ENCODE assay signal across 21 mouse cellular contexts in genomic region chr7:89667570-89667969, GRCm38 (mm10). TPM values are rescaled to one million over a fixed set of nuclear protein-coding genes. Genes with fewer than 3 reads are reported as not detected.
"Had no signal": no experiment of that assay in that cellular context is flagged by ENCODE, and none has a peak within 500 bp of the region (broad histone marks: within the 10 kb centered on the region; RNA-seq: fewer than 3 reads in every experiment).

No protein-coding gene starts in this region.

- H3K27me3 ChIP-seq: intestine, embryonic 15.5 days; limb, embryonic 13.5 days; liver, embryonic 12.5 days; liver, embryonic 15.5 days; lung, embryonic 15.5 days; neural tube, embryonic 13.5 days had no signal

- H3K36me3 ChIP-seq: intestine, embryonic 15.5 days; limb, embryonic 10.5 days; limb, embryonic 13.5 days; liver, embryonic 12.5 days; liver, embryonic 15.5 days; lung, embryonic 15.5 days; midbrain, embryonic 10.5 days; neural tube, embryonic 13.5 days had no signal

- H3K9me3 ChIP-seq: intestine, embryonic 15.5 days; limb, embryonic 10.5 days; limb, embryonic 13.5 days; liver, embryonic 12.5 days; liver, embryonic 15.5 days; lung, embryonic 15.5 days; megakaryocyte, embryonic 14.5 days; midbrain, embryonic 10.5 days; neural tube, embryonic 13.5 days had no signal

- H3K4me3 ChIP-seq: intestine, embryonic 15.5 days; layer of hippocampus, adult 2 months; limb, embryonic 10.5 days; limb, embryonic 13.5 days; liver, embryonic 12.5 days; liver, embryonic 15.5 days; lung, embryonic 15.5 days; megakaryocyte, embryonic 14.5 days; midbrain, embryonic 10.5 days; neural tube, embryonic 13.5 days had no signal

- DNase-seq: kidney, adult 8-10 months; kidney, postnatal 25 days; layer of hippocampus, adult 9-11 months; liver; lung, adult 18-20 months; lung, postnatal 10 days; lung, postnatal 36 days; midbrain, embryonic 14.5 days; thymus, adult 18-20 months; thymus, postnatal 36 days had no signal

- H3K9ac ChIP-seq: intestine, embryonic 15.5 days; limb, embryonic 13.5 days; liver, embryonic 12.5 days; liver, embryonic 15.5 days; lung, embryonic 15.5 days; neural tube, embryonic 13.5 days had no signal

- H3K4me1 ChIP-seq: intestine, embryonic 15.5 days; limb, embryonic 10.5 days; limb, embryonic 13.5 days; liver, embryonic 12.5 days; liver, embryonic 15.5 days; lung, embryonic 15.5 days; midbrain, embryonic 10.5 days; neural tube, embryonic 13.5 days had no signal

- H3K4me2 ChIP-seq: intestine, embryonic 15.5 days; limb, embryonic 13.5 days; liver, embryonic 12.5 days; liver, embryonic 15.5 days; lung, embryonic 15.5 days; neural tube, embryonic 13.5 days had no signal

- H3K27ac ChIP-seq: intestine, embryonic 15.5 days; layer of hippocampus, adult 2 months; limb, embryonic 10.5 days; limb, embryonic 13.5 days; liver, embryonic 12.5 days; liver, embryonic 15.5 days; lung, embryonic 15.5 days; midbrain, embryonic 10.5 days; neural tube, embryonic 13.5 days had no signal

- ATAC-seq: intestine, embryonic 15.5 days; liver, embryonic 12.5 days had no signal

RNA-seq across cellular contexts. Expression of gene Me3, which starts 35.4 kb away (rescaled TPM):
- total RNA-seq: neutrophil, adult 5-6 weeks had no signal
